Comparison of ENCODE assay signal across 20 mouse cellular contexts in genomic region chr7:121571741-121572140, GRCm38 (mm10).
DNase-seq lines count a peak whose midpoint lies in the region; ATAC-seq lines count a peak whose summit lies in the region.
"Had no signal": no experiment of that assay in that cellular context is flagged by ENCODE, and none has a peak within 500 bp of the region (broad histone marks: within the 10 kb centered on the region; RNA-seq: fewer than 3 reads in every experiment).

No protein-coding gene starts in this region.

- H3K36me3 ChIP-seq in neural tube, embryonic 13.5 days = no peaks in the 10 kb centered on the region
- H3K36me3 ChIP-seq in neural tube, embryonic 15.5 days = no peaks in the 10 kb centered on the region
- H3K36me3 ChIP-seq in hindbrain, embryonic 16.5 days (ENCODE audit: control insufficient read depth, insufficient read depth, low read length) = no peaks in the 10 kb centered on the region
- H3K36me3 ChIP-seq: embryonic facial prominence, embryonic 15.5 days; heart, embryonic 12.5 days; limb, embryonic 12.5 days had no signal

- WGBS in neural tube, embryonic 13.5 days = 23% methylated on average over 3 of the region's 3 CpGs
- WGBS in neural tube, embryonic 15.5 days = 18% methylated on average over 3 of the region's 3 CpGs
- WGBS in hindbrain, embryonic 16.5 days = 13% methylated on average over 3 of the region's 3 CpGs

- peak; percentile 46 for DNase-seq in embryo, embryonic 10 days (ENCODE audit: low spot score)
- no peak for DNase-seq in embryo, embryonic 9.5 days (ENCODE audit: extremely low spot score)
- no peak for DNase-seq in ovary, adult 18-20 months (ENCODE audit: low spot score)
- no peak for DNase-seq in frontal cortex, adult 2 months (ENCODE audit: extremely low spot score in 1 of 2, low spot score in 1 of 2)
- DNase-seq in layer of hippocampus, adult 9-11 months = no peak
- DNase-seq: adrenal gland, postnatal 36 days; gastrocnemius, postnatal 25 days; heart, postnatal 36 days; kidney, adult 11 months; kidney, postnatal 4 days; layer of hippocampus, postnatal 36 days; lung, postnatal 14 days; right cerebral cortex, postnatal 4 days had no signal

- H3K9me3 ChIP-seq in neural tube, embryonic 13.5 days = no peaks in the 10 kb centered on the region
- no peaks in the 10 kb centered on the region for H3K9me3 ChIP-seq in neural tube, embryonic 15.5 days (replicated peaks)
- no peaks in the 10 kb centered on the region for H3K9me3 ChIP-seq in hindbrain, embryonic 16.5 days (ENCODE audit: control insufficient read depth, low read length)
- H3K9me3 ChIP-seq: embryonic facial prominence, embryonic 15.5 days; heart, embryonic 12.5 days; limb, embryonic 12.5 days had no signal

- no peak overlapping the region for H3K4me3 ChIP-seq in neural tube, embryonic 13.5 days
- H3K4me3 ChIP-seq in neural tube, embryonic 15.5 days (replicated peaks) = no peak overlapping the region
- no peak overlapping the region for H3K4me3 ChIP-seq in hindbrain, embryonic 16.5 days (ENCODE audit: low read length)
- H3K4me3 ChIP-seq: embryonic facial prominence, embryonic 15.5 days; heart, embryonic 12.5 days; limb, embryonic 12.5 days had no signal

- H3K4me1 ChIP-seq in neural tube, embryonic 13.5 days (replicated peaks) = peaks cover 12% of the 10 kb centered on the region; the same call in 1 of the 2 replicates
- no peaks in the 10 kb centered on the region for H3K4me1 ChIP-seq in neural tube, embryonic 15.5 days
- H3K4me1 ChIP-seq in hindbrain, embryonic 16.5 days (ENCODE audit: control insufficient read depth, insufficient read depth, low read depth, low read length) = no peaks in the 10 kb centered on the region
- H3K4me1 ChIP-seq: embryonic facial prominence, embryonic 15.5 days; heart, embryonic 12.5 days; limb, embryonic 12.5 days had no signal

- 0 out of 2 replicates have a peak, but pooled peaks have one; percentile 43 for ATAC-seq in neural tube, embryonic 13.5 days (ENCODE audit: low read depth)
- no peak for ATAC-seq in neural tube, embryonic 15.5 days (ENCODE audit: low FRiP score)
- peak; percentile 71; the same call in 1 of the 2 replicates for ATAC-seq in hindbrain, embryonic 16.5 days

- no peaks in the 10 kb centered on the region for H3K27me3 ChIP-seq in neural tube, embryonic 13.5 days
- no peaks in the 10 kb centered on the region for H3K27me3 ChIP-seq in neural tube, embryonic 15.5 days (replicated peaks)
- no peaks in the 10 kb centered on the region for H3K27me3 ChIP-seq in hindbrain, embryonic 16.5 days (replicated peaks; ENCODE audit: control insufficient read depth, insufficient read depth, low read length)
- H3K27me3 ChIP-seq: embryonic facial prominence, embryonic 15.5 days; heart, embryonic 12.5 days; limb, embryonic 12.5 days had no signal

- H3K9ac ChIP-seq in neural tube, embryonic 13.5 days = no peak overlapping the region
- no peak overlapping the region for H3K9ac ChIP-seq in neural tube, embryonic 15.5 days (replicated peaks)
- H3K9ac ChIP-seq in hindbrain, embryonic 16.5 days (ENCODE audit: low read depth, low read length) = no peak overlapping the region
- H3K9ac ChIP-seq: embryonic facial prominence, embryonic 15.5 days; heart, embryonic 12.5 days; limb, embryonic 12.5 days; liver, embryonic 14.5 days had no signal

- H3K4me2 ChIP-seq in neural tube, embryonic 13.5 days = no peak overlapping the region
- H3K4me2 ChIP-seq in neural tube, embryonic 15.5 days = no peak overlapping the region
- H3K4me2 ChIP-seq in hindbrain, embryonic 16.5 days (ENCODE audit: low read length) = no peak overlapping the region
- H3K4me2 ChIP-seq: embryonic facial prominence, embryonic 15.5 days; heart, embryonic 12.5 days; limb, embryonic 12.5 days had no signal

- H3K27ac ChIP-seq in neural tube, embryonic 13.5 days (replicated peaks) = 0 out of 2 replicates have a peak overlapping the region, but pooled peaks have one; percentile 25
- H3K27ac ChIP-seq in neural tube, embryonic 15.5 days (replicated peaks) = no peak overlapping the region
- H3K27ac ChIP-seq in hindbrain, embryonic 16.5 days (ENCODE audit: low read depth, low read length) = no peak overlapping the region
- H3K27ac ChIP-seq: embryonic facial prominence, embryonic 15.5 days; limb, embryonic 12.5 days; liver, embryonic 14.5 days had no signal
